Mouse (Mus musculus) adrenal gland, adult (tissue): ENCODE measurements around the gene Slc30a4.

ENCODE experiments used
- DNase-seq, 2 experiments: peaks; one replicate each; pipeline ENCODE4 v3.0.0; 2022 to 2023; ENCODE audit warnings: low spot score in 1 of 2; ENCODE audit not compliant: inconsistent age in 2 of 2

Slc30a4 gene

GRCm38 (mm10) chr2:122681379-122682137 is 20.9 kb downstream of the Slc30a4 start:
- DNase-seq: no peak

DNA sequence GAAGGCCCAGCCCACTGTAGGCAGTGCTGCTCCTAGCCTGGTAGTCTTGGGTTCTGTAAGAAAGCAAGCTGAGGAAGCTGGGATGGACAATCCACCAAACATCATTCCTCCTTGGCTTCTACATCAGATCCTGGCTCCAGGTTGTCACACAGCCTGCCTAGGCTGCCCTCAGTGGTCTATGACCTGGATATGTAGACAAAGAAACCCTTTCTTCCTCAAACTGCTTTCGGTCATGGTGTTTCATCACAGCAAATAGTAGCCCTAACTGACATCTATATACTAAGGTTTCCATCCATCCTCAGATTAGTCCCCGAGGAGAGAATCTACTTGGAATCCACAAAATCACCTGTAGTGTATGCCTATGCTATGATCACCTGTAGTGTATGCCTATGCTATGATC is 27.3 kb downstream of the Slc30a4 start:
- DNase-seq: no peak

GRCm38 (mm10) chr2:122672841-122673240 is 29.6 kb downstream of the Slc30a4 start:
- DNase-seq: no peak

DNA sequence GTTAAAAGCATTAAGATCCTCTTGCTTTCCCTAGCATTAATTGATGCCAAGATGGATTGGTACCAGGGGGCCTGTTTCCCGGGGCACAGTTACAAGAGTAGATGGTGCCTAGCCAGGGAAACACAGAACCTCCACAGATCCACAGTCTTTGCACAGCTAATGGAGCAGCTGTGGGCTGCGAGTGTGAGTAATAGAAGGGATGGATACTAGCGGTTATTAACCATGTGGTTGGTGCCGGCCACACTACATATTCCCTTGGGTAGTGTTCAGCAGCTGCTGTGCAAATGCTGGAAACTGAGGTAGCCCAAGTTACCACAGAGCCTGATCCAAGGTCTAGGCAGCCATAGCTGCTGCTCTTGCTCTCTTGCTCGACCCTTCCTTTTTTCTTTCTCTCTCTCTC is 30.7 kb downstream of the Slc30a4 start:
- DNase-seq: no peak

DNA sequence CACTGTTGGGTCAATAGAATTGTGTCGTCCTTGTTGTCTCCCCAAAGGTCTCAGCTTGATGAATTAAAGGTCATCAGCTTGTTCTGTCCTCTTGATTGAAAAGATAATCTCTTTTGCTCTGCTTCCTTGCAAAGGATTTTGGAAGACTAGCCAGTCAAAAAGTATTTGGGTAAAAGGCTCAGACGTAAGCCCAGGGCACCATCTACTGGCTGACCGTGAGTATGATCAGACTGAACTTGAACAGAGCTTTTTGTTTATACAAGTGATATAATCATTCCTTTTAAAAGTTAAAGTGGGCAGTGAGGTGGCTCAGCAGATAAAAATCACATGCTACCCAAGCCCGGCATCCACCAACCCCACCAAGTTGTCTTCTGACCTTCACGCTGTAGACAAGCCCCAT is 34.6 kb downstream of the Slc30a4 start:
- DNase-seq: peak; percentile 53 to 82

DNA sequence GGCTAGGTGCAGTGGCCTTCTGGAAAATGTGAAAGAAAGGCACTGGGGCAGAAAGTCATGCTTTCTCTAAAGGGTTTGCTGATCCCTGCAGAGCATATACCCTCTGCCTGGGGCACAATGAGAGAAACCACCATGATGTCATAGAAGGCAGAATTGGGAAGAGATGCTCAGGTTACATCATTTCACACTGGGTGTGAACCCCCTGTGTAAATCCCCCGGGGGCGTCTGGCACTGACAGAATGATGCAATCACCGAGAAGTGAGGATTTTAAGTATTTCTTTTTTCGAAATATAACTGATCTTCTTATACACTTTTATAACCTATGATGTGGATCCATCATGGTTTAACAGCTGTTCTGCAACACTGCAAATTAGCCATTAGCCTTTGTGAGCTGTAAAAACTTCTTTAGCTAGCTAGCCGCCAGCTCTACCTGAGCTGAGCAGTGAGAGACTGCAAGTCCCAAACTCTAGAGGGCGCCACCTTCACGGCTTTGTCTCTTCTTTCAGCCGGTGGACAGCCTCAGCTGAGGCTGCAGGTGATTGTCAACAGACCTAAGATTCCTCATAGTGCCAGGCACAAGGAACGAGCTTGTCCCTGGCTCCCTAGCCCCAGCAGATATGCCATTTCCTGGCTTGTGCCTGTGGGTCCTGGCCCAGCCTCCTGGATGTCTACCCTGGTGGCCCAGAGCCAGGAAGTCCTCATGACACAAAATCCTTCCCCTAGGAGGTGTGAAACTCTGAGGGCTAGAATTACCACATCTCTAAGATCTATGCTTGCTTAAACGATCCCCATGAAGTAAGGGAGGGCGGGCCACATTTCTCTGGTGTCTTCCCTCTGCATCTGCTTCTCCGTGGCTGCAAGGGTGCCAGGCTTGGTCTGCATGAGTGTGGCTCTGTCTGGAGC is 36.2 kb downstream of the Slc30a4 start:
- DNase-seq: peak; percentile 25 to 78

DNA sequence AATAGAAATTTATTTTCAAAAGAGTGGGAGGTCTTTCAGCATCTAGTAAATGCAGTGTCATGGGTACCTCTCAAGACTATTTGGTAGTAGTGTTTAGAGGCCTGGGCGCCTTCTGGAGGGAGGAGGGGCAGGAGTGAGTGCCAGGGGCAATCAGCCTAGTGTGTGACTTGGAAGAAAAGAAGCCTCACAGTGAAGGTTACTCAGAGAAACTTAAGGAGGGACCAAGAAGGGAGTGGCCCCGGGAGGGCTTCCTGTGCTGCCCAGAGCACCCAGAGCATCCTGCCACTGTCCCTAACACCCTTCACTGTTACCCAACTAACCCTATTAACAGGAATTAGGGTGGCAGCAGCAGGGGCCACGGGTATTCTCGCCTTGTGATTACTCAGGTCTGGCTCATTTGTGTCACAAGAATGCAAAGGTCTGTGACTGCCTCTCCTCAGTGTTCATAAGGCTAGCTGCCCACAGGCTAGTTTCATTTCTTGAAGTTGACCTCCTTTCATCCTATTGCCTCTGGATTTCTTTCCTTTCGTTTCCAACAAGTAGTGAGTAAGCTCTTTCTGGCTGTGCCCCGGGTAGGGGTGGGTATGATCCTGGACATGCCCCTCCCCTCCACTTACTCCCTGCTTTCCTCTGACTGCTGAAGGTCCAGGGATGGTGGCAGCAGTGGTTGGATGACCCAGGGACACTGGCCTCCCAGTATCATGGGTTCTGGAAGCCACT is 37.0 kb downstream of the Slc30a4 start:
- DNase-seq: no peak

GRCm38 (mm10) chr2:122659825-122660224 is 42.6 kb downstream of the Slc30a4 start:
- DNase-seq: peak in 1 of 2 experiments; percentile 44

GRCm38 (mm10) chr2:122657707-122658524 is 44.5 kb downstream of the Slc30a4 start:
- no peak for DNase-seq

DNA sequence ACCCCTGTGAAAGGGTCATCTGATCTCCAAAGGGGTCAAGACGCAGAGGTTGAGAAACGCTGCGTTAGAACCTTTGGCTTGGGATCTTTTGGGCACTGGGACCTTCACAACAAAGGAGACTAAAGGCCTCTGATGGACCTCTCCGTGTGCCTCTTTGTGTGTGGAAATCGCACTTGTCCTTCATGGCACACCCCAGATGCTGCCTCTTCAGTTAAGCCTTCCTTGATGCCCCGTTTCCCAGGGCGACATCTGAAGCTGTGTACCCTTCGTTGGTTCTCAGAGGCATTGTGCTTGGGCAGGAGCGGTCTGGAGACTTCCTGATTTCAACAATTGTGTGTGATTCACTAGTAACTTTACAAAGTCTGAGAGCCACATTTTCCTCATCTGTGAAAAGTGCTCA is 45.7 kb downstream of the Slc30a4 start:
- no peak for DNase-seq

GRCm38 (mm10) chr2:122656052-122656451 is 46.4 kb downstream of the Slc30a4 start:
- peak; percentile 57 to 61 for DNase-seq

GRCm38 (mm10) chr2:122652096-122653084 is 50.1 kb downstream of the Slc30a4 start:
- peak; percentile 31 to 66 for DNase-seq

- no peak for DNase-seq
Observed at GRCm38 (mm10) chr2:122638673-122639072, 63.8 kb downstream of the Slc30a4 start.

- no peak for DNase-seq
Observed at GRCm38 (mm10) chr2:122638029-122638428, 64.4 kb downstream of the Slc30a4 start.

DNA sequence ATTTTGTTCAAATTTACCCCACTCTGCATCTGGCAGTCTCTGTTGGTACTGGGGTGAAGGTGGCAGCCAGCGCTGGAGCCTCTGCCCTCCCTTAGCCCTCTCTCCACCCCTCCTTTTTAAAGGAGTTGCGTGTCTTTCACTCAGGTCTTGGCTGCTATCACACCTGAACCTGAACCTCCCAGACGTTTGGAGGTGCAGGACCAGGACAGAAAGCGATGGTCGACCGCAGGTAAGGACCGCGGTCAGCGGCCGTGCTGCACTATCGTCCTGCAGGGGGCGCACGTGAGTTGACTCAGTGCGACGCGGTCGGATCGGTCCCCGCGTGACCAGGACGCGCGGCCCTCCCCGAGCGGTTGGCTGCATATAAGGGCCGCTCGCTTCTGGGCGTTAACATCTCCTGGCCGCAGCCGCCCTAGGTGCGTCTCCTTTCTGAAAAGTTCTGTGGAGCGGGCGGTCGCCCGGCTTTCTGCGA is 64.9 kb downstream of the Slc30a4 start:
- DNase-seq: peak; percentile 73 to 90

DNA sequence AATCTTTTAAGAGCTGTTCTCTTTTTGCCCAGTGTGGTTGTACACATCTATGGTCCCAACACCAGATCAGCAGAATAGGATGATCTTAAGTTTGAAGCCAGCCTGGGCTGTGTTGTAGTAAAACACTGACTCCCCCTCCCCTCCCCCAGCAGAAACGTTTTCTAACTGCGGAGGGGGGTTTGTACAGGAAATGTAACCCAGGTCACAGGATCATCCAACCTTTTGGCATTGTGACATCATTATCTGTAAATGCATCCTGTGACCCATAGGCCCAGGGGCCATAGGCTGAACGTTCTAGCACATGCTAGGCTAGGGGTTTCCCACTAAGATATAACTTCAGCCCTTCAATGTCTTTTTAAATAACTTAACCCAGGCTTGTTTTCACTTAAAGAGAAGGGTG is 65.8 kb downstream of the Slc30a4 start, which contains the start of gene AA467197:
Gene AA467197 (plus strand): TSS at position 301 of the 400 bp plus-strand sequence.
- DNase-seq: no peak
